Mouse (Mus musculus) spleen, adult 2 months (tissue): ENCODE results near the gene Zbtb7b. TPM values are rescaled to one million over a fixed set of nuclear protein-coding genes. Genes with fewer than 3 reads are reported as not detected.

Experiments used
- DNase-seq, 2 experiments: peaks; one replicate each; pipeline versions ENCODE4 v3.0.0 to v3.0.0-alpha.2; 2012 to 2021; ENCODE audit warnings: low spot score in 2 of 2, low read depth in 1 of 2
- H3K27ac ChIP-seq: fragments of 200-500 bp; 2 replicates; pipeline ENCODE4 v1.5.1; 2012; ENCODE audit warnings: low read length, inconsistent platforms; ENCODE audit not compliant: insufficient read depth
- H3K27me3 ChIP-seq: fragments of 200-500 bp; 2 replicates; pipeline ENCODE4 v1.6.1; 2012; ENCODE audit warnings: mild to moderate bottlenecking, moderate library complexity, low read length, inconsistent platforms; ENCODE audit not compliant: control insufficient read depth, insufficient read depth
- H3K36me3 ChIP-seq: fragments of 200-500 bp; 2 replicates; pipeline ENCODE4 v1.6.1; 2012; ENCODE audit warnings: mild to moderate bottlenecking, low read length, inconsistent platforms; ENCODE audit not compliant: control insufficient read depth, insufficient read depth
- H3K4me1 ChIP-seq: fragments of 200-500 bp; 2 replicates; pipeline ENCODE4 v1.6.1; 2011; ENCODE audit warnings: inconsistent platforms; ENCODE audit not compliant: control insufficient read depth, insufficient read depth, insufficient read length
- H3K4me3 ChIP-seq: fragments of 200-500 bp; 2 replicates; pipeline ENCODE4 v1.5.1; 2011; ENCODE audit warnings: mild to moderate bottlenecking, inconsistent platforms; ENCODE audit not compliant: insufficient read depth, insufficient read length; ENCODE audit errors: extremely low read depth
- CTCF ChIP-seq: fragments of 200-500 bp; IDR thresholded peaks from 2 replicates; pipeline ENCODE4 v1.5.1; 2011; ENCODE audit warnings: mild to moderate bottlenecking, inconsistent platforms; ENCODE audit not compliant: insufficient read depth, insufficient read length, insufficient replicate concordance; ENCODE audit errors: extremely low read depth
- POLR2A ChIP-seq: fragments of 200-500 bp; IDR thresholded peaks from 2 replicates; pipeline ENCODE4 v1.6.1; 2011; ENCODE audit warnings: low read depth, low read length, inconsistent platforms
- WGBS: fragments of 180-500 bp; shearing (Covaris S2); methylation state at CpG from one replicate; pipeline ENCODE4 v1.1.7; 2018; 5-methylcytosine and 5-hydroxymethylcytosine counted together
- polyA plus RNA-seq: library from polyadenylated mRNA; depleted of rRNA; stranded (reverse); fragments of >200 nt; gene quantifications from 2 replicates; pipeline ENCODE4 v1.2.3, GENCODE M21; 2012

The Zbtb7b gene
- polyA plus RNA-seq, 1 experiment: 54.5 TPM

DNA sequence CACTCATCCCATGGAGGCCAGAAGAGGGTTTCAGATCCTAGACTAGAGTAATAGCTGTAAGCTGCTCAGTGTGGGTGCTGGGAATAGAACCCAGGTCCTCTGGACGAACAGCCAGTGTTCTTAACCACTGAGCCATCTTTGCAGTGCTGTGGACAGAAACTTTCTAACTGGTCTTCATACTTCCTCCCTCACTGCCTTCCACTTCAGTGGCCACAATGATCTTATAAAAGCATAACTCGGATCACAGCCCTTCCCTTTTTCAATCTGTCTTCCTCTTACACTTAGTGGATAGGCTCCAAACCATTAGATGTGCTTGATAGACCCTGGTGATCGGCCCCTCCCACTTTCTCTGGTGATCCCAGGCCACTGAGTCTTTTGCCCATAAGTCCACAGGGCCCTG, 34.3 kb downstream of the Zbtb7b start:
- no peaks in the 10 kb centered on the region for H3K36me3 ChIP-seq
- H3K4me1 ChIP-seq: peaks cover 3% of the 10 kb centered on the region; the same call in 1 of the 2 replicates
- H3K27ac ChIP-seq: no peak overlapping the region
- DNase-seq: no peak
- WGBS: 20% methylated on average over 3 of the region's 3 CpGs
- no peak overlapping the region for H3K4me3 ChIP-seq
- TF ChIP-seq POLR2A (no peak), CTCF (no peak)
- H3K27me3 ChIP-seq: no peaks in the 10 kb centered on the region

DNA sequence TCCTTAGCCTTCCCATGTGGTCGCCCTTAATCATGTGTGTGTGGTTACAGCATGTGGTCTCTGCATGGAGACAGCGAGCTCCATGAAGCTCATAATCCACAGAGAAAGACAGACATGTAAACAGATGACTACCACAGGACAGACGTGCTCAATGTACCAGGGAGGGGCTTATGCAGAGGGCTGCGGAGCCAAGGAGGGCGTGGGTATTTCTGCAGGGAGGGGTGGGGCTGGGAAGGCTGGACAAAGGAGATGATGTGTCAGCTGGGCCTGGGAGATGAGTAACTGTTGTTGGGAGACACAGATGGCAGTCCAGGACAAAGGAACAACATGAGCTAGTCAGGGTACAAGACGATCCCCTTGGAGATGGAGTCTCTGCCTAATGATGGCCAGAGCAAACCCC, 34.9 kb downstream of the Zbtb7b start:
- DNase-seq: no peak
- H3K4me3 ChIP-seq: no peak overlapping the region
- no peak overlapping the region for H3K27ac ChIP-seq
- no peak for TF ChIP-seq POLR2A
- no peak for TF ChIP-seq CTCF
- H3K27me3 ChIP-seq: no peaks in the 10 kb centered on the region
- peaks cover 3% of the 10 kb centered on the region; the same call in 1 of the 2 replicates for H3K4me1 ChIP-seq
- 84% methylated on average over 6 of the region's 6 CpGs for whole genome bisulfite sequencing
- H3K36me3 ChIP-seq: no peaks in the 10 kb centered on the region

- Histone ChIP-seq H3K27ac (no peak overlapping the region), H3K4me1 (peaks cover 3% of the 10 kb centered on the region; the same call in 1 of the 2 replicates), H3K4me3 (no peak overlapping the region), H3K27me3 (no peaks in the 10 kb centered on the region), H3K36me3 (no peaks in the 10 kb centered on the region)
- TF ChIP-seq CTCF: no peak
- no peak for TF ChIP-seq POLR2A
- DNase-seq: no peak
- WGBS: 75% methylated on average over 9 of the region's 9 CpGs
Measured at GRCm38 (mm10) chr3:89356029-89356428, 38.5 kb downstream of the Zbtb7b start.

DNA sequence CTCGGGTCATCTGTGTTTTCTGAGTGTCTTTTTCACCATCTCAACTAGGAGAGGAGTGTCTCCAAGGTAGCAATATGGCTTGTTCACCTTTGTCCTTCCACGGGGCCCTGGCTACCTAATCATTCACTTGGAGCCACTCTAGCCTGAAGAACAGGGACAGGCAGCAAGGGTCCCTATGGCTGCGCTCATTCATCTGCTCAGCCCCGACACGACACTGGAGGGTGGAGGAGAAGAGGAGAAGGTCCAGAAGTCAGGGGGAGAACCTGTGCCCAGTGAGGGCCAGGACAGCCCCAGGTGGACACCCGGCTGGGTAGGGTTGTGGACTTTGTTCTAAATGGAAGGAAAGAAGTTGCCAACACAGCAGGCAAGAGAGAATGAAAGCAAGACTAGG, 39.1 kb downstream of the Zbtb7b start:
- 80% methylated on average over 6 of the region's 6 CpGs for WGBS
- no peak overlapping the region for H3K27ac ChIP-seq

GRCm38 (mm10) chr3:89354816-89355511, 39.6 kb downstream of the Zbtb7b start:
- Histone ChIP-seq H3K36me3 (no peaks in the 10 kb centered on the region), H3K27me3 (no peaks in the 10 kb centered on the region), H3K4me3 (no peak overlapping the region), H3K4me1 (peaks cover 6% of the 10 kb centered on the region), H3K27ac (no peak overlapping the region)
- peak; percentile 45 to 75 for DNase-seq
- TF ChIP-seq POLR2A: no peak
- TF ChIP-seq CTCF: peak; percentile 77; the same call in 1 of the 2 replicates
- 19% methylated on average over 5 of the region's 5 CpGs for WGBS

More for the DNA sequence above, 39.1 kb downstream of the Zbtb7b start:
- TF ChIP-seq POLR2A: no peak
- no peak for TF ChIP-seq CTCF
- peaks cover 3% of the 10 kb centered on the region; the same call in 1 of the 2 replicates for H3K4me1 ChIP-seq
- no peaks in the 10 kb centered on the region for H3K27me3 ChIP-seq
- no peak for DNase-seq
- H3K36me3 ChIP-seq: no peaks in the 10 kb centered on the region
- H3K4me3 ChIP-seq: no peak overlapping the region

DNA sequence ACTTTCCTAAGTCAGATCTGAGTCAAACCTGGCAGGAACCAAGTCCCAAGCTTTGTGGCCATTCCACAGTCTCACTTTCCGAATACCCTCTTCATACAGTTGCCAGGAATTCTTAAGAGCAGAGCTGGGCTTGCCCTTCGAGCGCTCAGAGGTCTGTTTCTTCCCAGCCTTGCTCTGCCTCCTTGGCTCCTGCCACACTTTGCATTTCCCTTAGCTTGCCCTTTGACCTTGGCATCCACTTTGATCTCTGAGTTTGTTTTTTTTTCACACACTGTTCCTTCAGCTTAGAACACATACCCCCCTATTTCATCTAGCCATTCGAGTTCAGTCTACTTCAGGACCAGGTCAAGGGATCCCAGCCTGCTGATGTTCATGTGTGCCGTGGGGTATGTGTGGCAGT, 43.3 kb downstream of the Zbtb7b start:
- Histone ChIP-seq H3K36me3 (no peaks in the 10 kb centered on the region), H3K27ac (no peak overlapping the region), H3K4me3 (no peak overlapping the region), H3K4me1 (peaks cover 6% of the 10 kb centered on the region), H3K27me3 (no peaks in the 10 kb centered on the region; the same call in 1 of the 2 replicates)
- 86% methylated on average over 5 of the region's 5 CpGs for WGBS
- TF ChIP-seq CTCF (no peak), POLR2A (no peak)
- DNase-seq: no peak
